Mouse (Mus musculus) large intestine, adult 2 months (tissue): ENCODE results near the gene Cda. TPM values are rescaled to one million over a fixed set of nuclear protein-coding genes. Genes with fewer than 3 reads are reported as not detected.

Experiments
- polyA plus RNA-seq: library from polyadenylated mRNA; depleted of rRNA; stranded (reverse); fragments of >200 nt; gene quantifications from 2 replicates; pipeline ENCODE4 v1.2.3, GENCODE M21; 2012; rRNA removed

Cda gene
- polyA plus RNA-seq, 1 experiment = 63.1 TPM

Other genes with a start within 250 kb of the Cda start
- gene Hp1bp3, start 151.7 kb downstream of the Cda start, polyA plus RNA-seq = 37.7 and 41.9 TPM in 2 replicates
- gene Sh2d5, start 117.6 kb downstream of the Cda start, polyA plus RNA-seq = 0.63 and 0.73 TPM in 2 replicates
- 0.23 and 0.31 TPM in 2 replicates for gene Kif17, start 117.6 kb downstream of the Cda start, polyA plus RNA-seq
- gene Ddost, start 63.3 kb downstream of the Cda start, polyA plus RNA-seq = 305 and 340 TPM in 2 replicates
- gene Pink1, start 41.7 kb downstream of the Cda start, polyA plus RNA-seq = 61.3 and 82.2 TPM in 2 replicates
- gene Fam43b, start 28.5 kb upstream of the Cda start, polyA plus RNA-seq = not detected in 2 replicates
- gene Mul1, start 66.7 kb upstream of the Cda start, polyA plus RNA-seq = 24.1 and 29.6 TPM in 2 replicates
- 16.4 and 19.0 TPM in 2 replicates for gene Camk2n1, start 86.3 kb upstream of the Cda start, polyA plus RNA-seq